Mouse (Mus musculus): ENCODE results near the gene Grcc10.

Gene Grcc10

DNA sequence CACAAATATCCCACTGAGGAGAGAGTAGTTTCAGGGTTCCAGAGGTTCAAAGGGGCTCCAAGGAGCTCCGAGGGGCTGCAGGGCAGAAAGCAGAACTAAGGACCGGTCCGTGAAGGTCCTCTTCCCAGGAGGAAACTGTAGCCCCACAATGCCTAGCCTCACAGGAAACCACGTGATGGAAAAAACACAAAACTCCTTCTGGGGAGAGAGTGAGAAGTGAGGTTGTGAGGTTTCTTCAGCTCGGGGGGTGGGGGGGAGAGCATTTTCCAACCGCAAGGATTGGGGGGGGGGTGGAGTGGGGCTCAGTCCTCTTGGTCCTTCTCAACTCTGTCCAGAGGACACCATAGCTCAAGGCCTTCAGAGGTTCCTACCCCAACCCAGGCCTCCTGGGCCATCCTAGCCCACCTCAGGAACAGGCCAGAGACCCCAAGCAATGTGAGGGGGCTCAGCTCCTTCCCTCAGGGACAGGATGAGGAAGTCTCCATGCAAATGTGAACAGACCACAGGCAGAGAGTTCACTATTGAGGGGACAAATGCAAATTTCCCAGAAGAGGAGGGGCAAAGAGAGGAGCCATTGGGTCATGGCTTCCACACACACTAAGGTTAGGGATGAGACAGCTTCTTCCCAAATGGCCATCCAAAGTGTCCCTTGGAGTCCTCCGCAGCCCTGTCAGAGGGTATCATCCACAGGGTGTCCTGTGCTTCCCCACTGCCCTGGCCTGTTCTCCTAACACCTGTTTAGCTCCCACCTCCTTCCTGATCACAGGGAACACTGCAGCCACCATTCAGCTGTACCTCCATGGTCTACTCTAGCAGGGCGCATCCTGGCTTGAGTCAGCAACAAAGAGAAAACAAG lies 11.1 kb downstream of the Grcc10 start:
- no peak for DNase-seq

DNA sequence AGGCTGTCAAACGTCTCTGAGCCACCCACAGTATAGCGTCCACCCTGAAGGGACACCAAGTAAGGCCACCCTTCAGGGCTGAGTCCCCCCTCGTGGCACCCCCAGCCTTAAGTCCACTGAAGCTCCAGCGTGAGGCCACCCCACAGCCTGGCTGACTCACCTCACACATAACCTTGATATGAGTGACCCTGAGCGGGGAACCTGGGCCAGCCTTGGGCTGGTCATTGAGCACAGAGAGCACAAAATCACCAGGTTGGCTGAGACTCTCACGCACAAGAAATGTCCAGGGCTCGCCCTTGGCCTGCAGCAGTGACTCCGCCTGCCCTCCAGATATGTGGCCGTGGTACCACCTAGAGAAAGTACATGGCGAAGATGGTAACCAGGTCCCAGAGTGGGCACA lies 12.6 kb downstream of the Grcc10 start:
- DNase-seq: no peak

GRCm38 (mm10) chr6:124724472-124724871 lies 16.7 kb downstream of the Grcc10 start:
- no peak for DNase-seq

- DNase-seq: no peak
Observed at GRCm38 (mm10) chr6:124723541-124723940, 17.6 kb downstream of the Grcc10 start.

DNA sequence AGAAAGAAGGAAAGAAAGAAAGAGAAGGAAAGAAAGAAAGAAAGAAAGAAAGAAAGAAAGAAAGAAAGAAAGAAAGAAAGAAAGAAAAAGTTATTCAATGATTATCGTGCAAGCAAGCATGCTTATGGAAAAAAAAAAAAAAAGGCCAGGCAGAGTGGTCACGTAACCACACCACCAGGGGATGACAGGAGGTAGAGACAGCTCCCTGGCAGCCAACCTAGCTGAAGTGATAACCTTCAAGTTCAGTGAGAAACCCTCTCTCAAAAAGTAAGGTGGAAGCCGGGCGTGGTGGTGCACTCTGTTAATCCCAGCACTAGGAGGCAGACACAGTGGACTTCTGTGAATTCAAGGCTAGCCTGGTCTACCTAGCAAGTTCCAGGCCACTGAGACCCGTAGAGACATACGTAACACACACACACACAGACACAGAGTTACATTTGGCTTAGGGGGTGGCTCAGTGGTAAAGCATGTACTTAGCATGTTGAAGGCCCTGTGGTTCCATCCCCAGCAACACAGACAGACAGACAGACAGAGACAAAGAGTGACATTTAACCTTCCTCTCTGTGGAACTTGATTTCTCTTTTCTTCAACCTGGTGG lies 18.2 kb downstream of the Grcc10 start:
- DNase-seq: no peak

DNA sequence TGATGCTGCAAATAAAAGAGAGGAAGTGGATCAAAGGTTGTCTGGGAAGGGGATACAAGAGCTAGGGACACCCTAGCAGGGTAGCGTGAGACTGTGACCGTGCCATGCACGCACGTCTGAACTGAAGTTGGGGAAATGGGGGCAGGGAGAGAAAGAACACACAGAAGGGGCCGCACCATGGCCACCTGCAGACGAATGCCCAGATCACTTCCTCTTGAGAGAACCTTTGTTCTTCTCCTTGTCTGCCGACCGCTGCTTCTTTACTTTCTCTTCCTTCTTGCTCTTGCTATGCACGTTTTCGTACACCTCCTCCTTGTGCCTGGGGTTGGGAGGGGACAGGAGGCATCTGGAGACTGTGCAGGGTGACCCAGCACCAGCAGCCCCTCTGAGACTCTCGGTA lies 20.3 kb downstream of the Grcc10 start:
- no peak for DNase-seq

DNA sequence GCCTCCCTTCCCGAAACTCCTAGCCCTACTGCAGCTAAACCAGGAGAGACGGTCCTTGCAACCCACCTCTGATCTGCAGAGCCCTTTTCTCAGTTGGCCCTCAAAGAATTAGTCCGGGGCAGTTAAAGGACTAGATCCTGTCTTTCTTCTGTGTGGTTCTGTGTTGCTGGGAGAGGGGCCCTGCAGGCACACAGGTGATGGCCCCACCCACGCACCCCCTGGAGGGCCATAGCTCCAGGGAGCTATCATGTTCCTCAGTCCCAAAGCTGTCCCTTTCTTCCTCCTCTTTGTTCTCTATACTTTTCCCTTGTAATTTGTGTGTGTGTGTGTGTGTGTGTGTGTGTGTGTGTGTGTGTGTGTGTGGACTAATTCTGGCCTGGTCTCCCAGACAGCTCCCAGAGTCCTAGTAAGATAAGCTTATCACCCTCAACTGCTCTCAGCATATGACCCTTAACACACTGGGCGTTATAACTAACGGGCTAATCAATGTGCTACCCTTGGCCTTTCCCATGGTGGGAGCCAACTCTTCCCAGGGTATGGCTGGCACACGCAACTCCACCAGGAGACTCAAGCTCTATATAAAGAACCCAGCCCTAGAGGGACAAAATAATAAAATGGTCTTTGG lies 21.7 kb downstream of the Grcc10 start:
- DNase-seq: no peak

GRCm38 (mm10) chr6:124718703-124719102 lies 22.5 kb downstream of the Grcc10 start:
- peak; percentile 55 to 68 for DNase-seq

DNA sequence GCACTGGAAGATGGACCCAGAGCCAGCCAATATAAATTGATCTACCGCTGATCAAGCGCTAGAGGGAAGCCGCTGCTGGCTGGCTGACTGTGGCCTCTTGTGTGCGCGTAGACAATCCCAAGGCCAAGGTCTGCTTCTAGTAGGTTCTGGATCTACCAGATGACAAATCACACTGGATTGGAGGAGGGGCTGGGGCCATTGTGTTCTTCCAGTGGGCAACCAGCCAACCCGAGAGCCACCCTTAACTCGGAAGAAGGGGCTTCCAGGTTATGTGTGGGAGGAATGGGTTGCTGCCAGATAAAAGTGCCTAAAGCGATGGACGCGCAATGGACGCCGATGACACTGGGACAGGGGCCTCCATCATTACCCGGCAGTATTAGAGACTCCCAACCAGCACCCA lies 23.2 kb downstream of the Grcc10 start:
- DNase-seq: no peak

- DNase-seq: peak in 1 of 2 experiments; percentile 61
Observed at GRCm38 (mm10) chr6:124716864-124717490, 24.2 kb downstream of the Grcc10 start.

DNA sequence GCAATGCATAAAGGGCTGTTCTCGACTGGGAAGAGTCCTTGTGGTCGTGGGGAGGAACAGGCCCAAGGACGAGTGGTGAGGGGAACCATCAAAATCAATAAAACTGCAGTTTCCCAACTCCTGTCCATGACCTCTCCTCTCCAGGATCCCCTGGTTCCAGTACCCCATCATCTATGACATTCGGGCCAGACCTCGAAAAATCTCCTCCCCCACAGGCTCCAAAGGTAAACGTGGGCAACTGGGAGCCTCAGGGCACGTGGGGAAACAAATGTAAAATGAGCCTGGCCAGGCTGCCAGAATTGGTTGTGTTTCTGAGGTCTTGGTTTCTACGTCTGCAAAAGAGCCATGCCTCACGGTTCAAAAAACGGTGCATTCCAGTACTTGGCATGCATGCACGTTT lies 28.3 kb downstream of the Grcc10 start:
- no peak for DNase-seq

DNA sequence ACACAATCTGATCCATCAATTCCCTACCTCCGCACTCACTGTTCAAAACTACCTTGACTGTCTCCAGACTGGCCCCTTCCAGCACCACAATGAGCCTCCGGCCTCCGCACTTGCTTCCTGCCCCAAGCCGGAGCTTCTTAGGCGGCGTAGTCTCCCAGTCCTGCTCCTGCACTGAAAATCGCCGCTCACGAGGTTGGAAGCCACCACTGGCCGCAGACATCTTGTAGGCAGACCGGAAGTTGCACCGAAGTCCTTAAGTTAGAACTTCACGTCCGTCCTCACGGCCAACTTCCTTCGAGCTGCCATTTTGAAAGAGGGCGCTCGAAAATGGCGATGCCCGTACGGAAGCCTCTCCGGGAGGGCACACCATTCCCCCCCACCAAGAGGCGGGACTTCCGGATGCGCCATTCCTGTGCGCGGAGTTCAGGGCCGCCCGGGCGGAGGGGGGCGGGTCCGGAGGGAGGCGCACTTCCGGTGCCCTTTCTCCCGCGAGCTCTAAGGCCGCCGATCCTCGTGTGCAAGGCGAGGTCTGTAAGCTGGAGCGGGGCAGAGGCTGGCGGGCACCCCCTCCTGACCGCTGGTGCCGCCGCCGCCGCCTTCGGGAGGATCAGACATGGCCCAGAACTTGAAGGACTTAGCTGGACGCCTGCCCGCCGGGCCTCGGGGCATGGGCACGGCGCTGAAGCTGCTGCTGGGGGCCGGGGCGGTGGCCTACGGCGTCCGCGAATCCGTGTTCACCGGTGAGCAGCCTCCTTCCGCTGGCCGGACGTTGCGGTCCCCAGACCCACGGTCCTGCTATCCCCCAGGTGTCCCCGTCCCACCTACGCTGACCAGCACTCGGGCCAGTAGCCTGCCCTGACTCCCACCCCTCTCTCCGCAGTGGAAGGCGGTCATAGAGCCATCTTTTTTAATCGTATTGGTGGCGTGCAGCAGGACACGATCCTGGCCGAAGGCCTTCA lies 29.1 kb downstream of the Grcc10 start, which contains the start of the genes Emg1 and Phb2:
TSS of gene Emg1 (minus strand) at position 355 of the 959 bp plus-strand sequence.
TSS of gene Phb2 (plus strand) at position 513 of the 959 bp plus-strand sequence.
- DNase-seq: peak; percentile 98

GRCm38 (mm10) chr6:124708289-124708889 lies 32.8 kb downstream of the Grcc10 start:
- DNase-seq: no peak

- no peak for DNase-seq
Observed at GRCm38 (mm10) chr6:124706061-124706627, 35.0 kb downstream of the Grcc10 start.

DNA sequence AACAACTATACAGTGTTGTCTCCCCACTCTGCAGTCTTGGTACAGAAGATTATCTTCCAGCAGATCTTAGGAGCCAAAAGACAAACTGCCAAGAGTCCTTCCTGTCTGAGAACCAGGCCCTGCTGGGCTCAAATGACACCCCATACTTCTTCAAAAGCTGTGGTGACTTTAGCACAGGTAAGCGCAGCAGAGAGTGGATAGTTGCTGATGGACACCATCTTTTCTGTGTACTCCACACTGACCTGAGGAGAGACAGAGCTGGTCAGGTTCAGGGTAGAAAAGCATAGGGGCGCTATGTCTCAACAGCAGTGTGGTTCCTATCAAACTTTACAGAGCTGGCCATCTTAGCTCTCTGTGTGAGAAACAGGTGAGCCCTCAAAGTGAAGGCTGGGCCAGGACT lies 36.8 kb downstream of the Grcc10 start:
- DNase-seq: no peak

DNA sequence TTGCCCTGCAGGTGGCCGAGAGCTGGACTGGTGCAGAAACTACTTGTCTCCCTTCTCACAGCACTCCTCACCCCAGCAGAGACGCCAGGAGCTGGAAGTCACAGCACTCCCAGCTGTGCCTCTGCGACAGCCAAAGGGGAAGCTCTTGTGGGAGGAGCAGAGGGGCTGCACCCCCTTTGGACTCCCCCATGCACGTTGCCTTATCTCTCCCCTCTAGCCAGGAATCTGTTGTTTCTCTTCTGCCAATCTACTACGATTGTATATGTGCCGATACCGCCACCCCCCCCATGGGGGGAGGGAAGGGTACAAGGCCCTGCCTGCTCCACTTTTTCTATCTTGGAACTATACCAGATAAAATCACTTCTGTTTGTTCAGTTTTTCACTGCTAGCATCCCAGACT lies 37.4 kb downstream of the Grcc10 start:
- no peak for DNase-seq

DNA sequence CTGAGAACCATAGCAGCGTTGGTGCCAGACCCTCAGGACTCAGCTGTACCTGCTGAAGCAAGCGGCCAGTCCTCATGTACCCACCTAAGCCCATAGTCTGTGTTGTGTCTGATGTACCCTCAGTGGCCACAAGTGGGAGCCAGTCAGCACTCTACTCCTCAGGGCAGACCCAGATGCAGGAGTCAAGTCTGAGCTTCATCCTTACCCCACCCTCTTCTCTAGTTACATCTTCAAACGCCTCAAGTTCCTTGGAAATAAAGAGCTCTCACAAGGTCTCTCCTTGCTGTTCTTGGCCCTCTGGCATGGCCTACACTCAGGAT lies 38.4 kb downstream of the Grcc10 start:
- peak; percentile 61 to 82 for DNase-seq

GRCm38 (mm10) chr6:124702102-124702783 lies 38.9 kb downstream of the Grcc10 start:
- no peak for DNase-seq

- DNase-seq: no peak
Observed at GRCm38 (mm10) chr6:124701338-124701737, 39.8 kb downstream of the Grcc10 start.

DNA sequence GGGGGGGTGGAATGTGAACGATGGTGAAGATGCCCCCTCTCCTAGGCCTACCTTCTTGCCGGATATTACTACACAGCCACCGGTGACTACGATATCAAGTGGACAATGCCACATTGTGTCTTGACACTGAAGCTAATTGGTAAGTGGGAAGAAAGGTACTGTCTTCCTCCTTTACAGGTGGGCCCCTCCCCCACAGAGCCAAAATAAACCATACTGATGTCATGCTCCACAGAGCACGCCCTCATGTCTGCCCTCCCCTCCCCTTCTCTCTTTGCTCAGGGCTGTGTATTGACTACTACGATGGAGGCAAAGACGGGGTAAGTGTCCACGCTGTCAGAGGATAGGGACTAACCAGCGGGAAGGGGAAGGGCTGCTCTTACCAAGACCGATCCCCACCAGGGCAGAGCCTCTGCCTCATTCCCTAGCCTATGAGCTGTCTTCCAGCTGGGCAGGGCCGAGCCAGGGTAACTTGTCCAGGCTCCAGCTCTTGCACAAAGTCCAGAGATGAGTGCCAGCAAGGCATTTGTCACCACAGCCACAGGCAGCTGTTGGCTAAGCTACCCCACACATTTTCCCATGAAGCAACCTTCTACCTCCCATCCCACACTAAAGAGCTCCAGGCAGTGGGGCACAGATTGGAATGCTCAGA lies 41.1 kb downstream of the Grcc10 start:
- DNase-seq: peak; percentile 58 to 68
